Mouse (Mus musculus) heart, adult 9 months (tissue): ENCODE measurements around the gene Epb41l4b.

Source experiments
- DNase-seq, 2 experiments: peaks; one replicate each; pipeline ENCODE4 v3.0.0; 2022; ENCODE audit warnings: low spot score in 2 of 2

Epb41l4b gene

DNA sequence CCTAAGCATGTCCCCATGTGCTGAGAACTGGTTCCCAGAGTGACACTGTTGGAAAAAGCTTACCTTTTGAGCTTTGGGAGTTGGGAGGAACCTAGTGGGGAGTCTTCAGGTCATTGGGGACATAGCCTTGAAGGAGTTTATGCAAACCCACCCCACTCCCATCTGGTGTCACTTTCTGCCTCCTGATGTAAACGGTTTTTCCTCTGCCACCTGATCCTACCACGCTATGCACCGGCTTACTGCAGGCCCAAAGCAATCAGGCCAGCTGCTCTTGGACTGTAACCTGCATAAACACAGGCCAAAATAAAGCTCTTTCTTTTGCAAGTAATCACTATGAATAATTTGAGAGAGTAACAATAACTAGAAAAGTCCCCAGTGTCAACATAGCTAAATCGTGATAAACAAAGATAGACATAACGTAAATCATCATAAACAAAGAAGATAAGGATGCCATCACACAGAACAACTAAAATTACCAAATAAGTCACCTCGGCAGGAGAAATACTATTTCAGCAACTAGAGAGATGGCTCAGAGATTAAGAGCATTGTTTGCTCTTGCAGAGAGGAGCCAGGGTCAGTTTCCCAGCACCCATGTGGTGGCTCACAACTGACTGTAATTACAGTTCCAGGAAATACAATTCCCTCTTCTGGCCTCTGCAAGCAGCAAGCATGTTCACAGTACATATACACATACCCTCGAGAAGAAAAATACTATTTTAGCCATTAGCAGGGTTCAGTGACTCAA, 29.6 kb downstream of the Epb41l4b start:
- DNase-seq = no peak

DNA sequence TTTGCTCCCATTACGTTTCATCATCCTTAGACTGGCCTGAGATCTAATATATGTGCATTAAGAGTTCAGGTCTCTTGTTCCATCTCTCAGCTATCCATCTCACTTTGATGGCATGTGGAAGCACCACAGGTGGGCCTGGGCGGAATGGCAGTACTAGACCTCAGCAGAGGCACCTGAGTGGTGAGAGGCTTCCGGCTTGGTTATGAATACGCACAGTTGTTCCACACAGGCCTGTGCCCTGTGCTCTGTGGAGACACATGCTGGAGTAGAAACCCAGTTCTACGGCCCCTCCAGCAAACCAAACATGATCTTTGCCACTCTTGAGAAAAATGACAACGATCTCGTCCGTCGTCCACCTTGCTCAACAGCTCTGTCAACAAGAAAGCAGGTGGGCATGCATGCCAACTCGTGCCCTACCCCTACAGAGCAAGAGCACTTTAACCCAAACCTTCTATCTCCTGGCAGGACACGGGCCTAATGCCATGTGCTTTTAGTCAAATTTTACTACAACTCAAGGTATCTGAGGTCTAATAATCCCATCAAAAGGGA, 31.2 kb downstream of the Epb41l4b start:
- DNase-seq = no peak

DNA sequence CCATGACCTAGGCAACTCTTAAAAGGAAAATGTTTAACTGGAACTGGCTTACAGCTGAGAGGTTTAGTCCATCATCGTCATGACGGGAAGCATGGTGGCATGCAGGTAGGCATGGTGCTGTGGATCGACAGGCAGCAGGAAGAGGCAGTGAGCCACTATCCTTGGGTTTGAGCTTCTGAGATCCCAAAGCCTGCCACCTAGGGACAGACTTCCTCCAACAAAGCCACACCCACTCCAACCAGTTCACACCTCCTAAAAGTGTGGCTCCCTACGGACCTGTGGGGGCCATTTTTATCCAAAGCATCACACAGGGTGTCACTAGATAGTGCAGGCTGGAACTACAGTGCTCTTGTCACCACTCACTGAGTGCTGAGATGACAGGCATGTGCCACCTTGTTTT, 31.8 kb downstream of the Epb41l4b start:
- DNase-seq = no peak

DNA sequence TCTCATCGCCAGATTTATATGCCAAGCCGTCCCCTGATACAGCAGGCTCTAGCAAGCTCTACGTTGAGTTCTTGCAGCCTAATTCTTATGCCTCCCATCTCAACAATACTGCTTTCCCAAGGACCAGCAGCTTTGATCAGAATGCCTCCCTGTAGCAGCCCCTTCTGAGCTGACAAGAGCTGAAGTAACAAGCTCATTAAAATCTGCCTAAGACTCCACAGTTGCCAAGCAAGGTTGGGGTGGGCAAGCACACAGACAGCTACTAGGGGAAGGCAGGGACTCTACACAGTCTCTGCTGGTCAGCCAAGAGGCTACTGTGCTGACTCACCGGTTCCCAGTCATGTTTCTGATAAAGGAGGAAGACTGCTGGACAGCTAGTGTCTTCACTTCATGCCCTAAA, 33.7 kb downstream of the Epb41l4b start:
- no peak for DNase-seq

DNA sequence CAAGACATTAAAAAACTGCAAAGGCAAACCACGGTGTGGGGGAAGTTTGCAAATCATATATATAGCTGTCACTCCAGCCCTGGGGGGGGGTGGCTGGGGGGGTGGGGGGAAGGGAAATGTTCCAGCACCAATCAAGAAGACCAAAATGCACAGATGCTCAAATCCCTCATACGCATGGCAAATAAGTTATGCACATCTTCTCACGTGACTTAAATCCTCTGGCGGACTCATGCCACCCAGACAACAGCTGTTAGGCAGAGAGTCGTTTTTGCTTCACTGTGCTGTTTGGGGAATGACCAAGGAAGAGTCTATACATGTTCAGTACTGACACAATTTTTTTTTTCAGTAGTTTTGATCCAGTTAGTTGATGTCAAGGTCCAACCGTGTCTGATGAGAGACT, 37.9 kb downstream of the Epb41l4b start:
- no peak for DNase-seq

DNA sequence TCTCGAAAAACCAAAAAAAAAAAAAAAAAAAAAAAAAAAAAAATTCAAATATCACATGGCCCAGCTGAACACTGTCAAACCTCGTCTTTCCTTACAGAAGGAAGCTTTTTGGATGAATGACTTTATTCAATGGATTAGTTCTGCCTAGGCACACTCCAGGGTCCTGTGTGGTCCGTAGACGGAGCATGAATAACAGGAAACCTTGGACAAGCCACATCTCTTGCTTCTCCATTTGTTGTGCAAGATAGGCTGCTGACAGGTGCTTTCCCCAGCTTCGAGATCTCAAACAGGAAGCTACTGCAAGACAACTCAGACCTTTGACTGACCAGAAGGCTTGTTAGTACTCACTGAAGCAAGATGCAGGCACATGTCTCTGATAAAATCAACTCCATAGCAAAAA, 39.4 kb downstream of the Epb41l4b start:
- no peak for DNase-seq

DNA sequence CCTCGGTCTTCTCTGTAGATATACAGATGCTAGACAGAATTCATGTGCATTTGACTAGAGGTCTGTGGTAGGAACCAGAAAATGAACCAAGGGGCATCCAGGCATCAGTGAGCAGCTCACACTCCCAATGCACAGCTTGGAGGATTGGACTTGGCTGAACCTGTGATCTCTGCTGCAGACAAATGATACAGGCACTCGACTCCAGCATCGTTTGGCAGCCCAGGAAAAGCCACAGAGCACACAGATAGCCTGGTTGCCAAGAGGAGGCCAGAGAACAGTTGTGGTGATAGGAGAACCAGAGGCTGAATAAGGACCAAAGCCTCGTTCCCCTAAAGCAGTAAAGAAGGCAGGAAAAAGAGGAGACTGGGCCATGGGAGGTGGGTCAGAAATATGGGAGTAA, 42.1 kb downstream of the Epb41l4b start:
- DNase-seq = no peak

DNA sequence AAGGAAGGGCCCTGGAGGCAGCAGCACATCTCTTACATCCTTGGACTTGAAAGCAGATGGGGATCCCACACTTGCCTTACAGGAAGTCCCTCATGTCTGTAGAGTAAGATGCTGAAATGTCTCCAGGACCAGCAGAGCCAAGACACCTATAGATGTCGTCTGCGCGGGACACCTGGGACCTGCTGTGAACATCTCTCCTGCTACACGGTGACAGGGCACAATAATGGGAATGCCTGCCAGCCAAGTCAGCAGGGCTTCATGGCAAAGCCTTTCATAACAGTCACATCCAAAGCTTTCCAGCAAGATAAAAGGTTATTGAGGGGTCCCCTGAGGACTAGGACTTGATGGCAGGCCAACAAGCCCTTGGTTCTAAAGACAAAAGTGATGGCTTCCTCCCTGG, 45.8 kb downstream of the Epb41l4b start:
- DNase-seq = no peak

DNA sequence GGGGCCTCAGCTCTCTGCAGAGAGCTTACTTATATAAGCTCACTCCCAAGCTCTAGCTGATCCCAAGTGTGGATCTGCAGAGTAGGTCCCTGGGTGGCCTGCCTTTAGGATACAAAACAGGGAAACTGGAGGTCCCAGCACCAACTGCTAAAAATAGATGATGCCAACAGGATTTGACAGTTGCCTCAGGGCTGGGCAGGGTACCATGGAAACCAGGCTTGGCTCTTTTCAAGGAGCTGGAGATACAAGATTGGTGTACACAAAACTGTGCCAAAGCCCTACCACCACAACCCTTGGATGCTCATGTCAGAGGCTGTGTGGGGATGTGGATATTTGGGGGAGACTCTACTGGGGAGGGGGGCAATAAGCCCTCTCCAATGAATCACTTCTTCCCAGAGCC, 47.7 kb downstream of the Epb41l4b start:
- no peak for DNase-seq

DNA sequence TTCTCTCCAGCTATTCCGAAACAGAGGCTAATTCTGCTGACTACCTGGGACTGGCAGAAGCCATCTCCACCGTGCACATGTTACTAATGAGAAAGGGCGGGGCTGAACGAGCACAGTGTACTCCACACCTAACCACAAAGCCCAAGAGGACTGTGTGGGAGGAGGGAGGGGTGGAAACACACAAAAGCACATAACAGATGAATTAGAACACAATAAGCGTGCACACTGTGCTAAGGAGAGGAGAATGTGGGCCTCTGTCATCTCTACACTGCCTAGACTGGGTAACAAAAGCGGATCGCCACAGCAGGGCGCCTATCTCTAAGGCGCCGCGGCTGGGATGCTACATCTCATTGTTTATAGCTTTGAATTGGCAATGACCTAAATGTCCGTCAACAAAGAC, 51.9 kb downstream of the Epb41l4b start:
- no peak for DNase-seq

DNA sequence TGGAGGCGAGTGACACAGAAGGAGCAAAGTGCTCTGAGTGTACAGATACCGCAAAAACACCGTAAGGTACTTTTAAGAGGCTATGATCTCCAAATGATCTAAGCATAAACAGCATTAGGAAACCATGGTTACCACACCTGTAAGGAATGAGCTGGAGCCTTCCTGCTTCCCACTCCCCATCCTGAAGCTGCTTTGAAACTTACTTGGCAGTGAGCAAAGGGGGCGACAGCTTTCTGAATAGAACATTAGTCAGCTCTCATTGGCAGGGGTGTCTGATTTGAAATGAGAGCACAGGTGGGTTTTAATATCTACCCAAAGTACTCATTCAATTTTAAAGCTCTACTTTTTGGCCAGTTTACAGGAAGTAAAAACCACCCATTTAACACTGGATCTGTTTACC, 54.9 kb downstream of the Epb41l4b start:
- no peak for DNase-seq

DNA sequence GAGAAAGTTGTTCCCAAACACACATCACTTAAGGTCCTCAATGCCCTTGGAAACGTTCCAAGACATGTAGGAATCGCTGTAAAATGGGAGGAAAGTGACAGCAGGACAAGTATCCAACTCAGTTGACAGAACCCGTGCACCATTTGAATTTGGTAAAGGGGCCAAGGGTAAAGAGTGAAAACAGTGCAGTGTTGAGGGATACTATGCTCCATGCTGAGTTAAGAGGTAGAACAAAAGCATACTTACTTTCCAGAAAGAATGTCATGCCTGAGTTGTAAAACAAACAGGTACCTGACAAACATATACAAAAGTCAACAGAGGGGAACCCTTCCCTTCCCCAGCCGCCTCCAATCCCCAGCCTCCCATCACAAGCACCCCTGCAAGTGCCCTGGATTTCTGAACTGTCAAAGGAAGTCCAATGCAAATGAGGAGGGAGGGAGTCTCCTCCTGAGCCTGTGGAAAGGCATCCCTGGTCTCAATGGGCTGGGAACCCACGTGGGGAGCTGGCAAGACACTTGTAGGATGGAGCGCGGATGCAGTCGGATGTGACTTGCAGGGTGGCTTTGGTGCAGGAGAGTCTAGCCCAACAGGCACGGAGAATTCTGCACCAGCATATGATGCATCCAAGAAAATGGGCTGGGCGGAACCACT, 57.4 kb downstream of the Epb41l4b start:
- DNase-seq = no peak

DNA sequence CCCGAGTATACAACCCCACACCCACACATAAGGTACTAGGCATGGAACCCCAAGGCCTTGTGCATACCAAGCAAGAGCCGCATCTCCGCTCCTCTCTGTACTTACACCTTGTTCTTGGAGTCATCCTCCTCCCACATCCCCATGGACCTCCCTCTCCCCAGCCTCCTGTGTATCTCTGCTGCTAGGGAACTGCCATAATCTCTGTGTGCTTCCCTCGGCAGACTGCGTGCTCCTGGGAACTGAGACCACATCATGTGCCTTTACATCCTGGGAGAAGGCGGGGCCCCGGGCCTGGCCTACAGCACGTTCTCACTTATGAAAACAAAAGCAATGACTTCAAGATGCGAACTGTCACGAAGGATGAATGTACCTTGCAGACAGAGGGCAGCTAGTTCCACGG, 59.6 kb downstream of the Epb41l4b start:
- no peak for DNase-seq

DNA sequence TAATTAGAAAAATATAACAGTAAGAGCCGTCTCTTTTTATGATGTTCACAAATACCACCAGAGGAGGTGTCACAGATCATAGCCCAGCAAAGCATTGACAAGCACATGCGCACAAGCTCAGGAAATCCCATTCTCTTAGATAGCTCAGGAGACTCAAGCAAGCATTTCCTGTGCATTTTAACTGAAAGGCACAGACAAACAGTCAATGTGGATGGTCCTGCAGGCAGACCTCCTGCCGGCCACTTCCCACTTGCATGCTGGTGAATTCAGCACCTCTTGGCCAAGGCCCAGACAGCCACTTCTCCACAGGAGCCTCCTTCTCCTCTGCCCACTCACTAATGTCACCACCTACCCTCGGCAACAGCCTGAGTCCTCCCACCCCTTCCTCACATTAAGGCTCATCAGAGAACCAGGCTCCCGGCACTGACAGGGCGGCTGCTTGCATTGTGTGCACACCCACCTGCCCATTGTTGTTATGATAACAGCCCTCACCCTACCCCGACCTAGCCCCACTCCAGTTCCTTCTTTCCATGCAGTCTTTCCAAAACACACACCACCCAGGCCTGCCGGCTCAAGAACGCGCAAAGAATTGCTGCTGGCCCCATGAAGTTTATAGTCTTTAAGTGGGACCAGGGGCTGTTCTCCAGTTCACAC, 60.3 kb downstream of the Epb41l4b start:
- DNase-seq = no peak

DNA sequence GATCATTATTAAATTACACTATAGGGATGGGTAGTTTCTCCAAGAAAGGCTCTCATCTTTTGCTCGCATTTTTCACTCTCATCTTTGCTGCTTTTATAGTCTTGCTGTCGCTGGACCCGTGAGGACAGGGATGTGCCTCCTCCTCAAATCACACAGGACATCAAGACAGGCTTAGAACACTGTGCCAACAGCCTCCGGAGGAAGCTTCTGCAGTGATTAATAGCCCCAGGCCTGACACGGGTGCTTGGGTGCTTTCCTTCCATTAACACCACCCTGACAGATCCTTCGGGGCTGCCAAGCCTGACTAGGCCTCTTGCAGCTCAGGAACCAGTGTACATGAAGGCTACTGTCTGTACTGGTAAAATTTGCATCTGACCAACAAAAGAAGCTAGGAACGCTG, 61.8 kb downstream of the Epb41l4b start:
- no peak for DNase-seq

DNA sequence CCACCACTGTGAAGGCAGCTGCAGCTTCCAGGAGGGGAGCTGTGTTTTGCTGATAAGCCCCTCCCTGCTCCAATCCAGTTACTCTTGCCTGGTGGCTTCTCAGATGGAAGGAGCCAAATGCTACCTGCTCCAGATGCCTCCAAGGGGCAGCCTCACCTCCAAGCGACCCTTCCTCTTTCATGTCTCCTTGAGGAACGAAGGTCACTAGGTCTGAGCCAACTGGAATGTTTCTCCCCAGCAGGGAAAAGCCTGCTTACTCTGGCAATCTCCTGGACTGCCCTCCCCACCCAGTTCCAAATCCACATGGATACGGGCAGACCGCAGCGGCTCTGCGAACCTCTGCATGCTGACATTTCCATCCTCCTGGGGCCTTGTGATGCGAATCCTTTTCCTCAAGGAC, 69.4 kb downstream of the Epb41l4b start:
- DNase-seq = no peak

DNA sequence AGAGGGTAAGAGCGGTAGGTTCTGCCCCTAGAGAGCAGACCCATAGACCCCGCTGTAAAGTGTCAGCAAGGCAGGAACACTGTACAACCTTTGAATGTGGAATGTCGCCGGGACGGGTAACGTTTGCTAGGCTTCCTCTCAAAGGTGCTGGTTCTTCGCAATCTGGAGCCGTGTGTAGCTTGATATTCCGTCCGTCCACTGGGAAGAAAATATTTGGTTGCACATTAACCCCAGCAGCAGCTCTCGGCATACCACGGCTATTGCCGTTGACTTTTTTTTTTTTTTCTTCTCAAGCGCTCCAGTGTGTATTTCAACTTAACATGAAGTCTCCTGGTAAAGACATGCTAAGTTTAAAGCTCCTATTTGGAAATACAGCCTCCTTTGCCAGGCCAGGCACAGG, 70.1 kb downstream of the Epb41l4b start:
- no peak for DNase-seq

DNA sequence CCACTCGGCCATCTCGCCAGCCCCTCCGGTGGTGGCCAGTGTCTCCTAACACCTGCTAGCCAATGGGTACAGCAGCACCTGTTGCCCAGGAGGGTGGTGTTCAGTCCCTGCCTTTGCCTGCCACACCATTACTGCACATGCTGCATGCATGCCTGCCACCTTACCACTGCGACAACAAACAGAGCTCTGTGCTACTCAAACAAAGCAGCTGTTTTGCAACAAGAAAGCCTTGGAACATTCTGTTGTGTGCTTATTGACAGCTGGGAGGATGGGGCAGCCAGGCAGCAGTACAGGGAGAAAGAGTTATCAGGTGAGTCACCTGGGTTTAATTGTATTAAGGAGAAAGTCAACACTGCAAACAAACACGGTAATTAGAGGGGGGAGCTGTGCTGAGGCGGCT, 72.6 kb downstream of the Epb41l4b start:
- no peak for DNase-seq

DNA sequence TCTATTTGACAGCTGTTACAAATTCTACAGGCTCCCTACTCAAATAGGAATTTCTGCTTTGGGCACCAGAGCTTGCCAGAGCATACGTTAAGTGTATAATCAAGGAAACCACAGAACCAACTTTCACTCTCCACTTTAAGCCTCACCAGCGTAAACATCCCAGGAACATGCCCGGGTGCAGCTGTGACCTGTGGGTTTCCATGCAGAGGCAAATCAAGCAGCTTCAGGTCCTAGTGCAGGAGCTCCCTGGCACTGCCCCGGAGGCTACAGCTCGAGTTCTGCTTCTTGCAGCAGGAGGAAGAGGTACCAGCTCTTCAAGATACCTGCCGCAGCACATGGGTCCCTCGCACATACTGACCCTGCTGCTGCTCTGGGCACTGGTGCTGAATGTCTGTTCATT, 74.8 kb downstream of the Epb41l4b start:
- DNase-seq = no peak

DNA sequence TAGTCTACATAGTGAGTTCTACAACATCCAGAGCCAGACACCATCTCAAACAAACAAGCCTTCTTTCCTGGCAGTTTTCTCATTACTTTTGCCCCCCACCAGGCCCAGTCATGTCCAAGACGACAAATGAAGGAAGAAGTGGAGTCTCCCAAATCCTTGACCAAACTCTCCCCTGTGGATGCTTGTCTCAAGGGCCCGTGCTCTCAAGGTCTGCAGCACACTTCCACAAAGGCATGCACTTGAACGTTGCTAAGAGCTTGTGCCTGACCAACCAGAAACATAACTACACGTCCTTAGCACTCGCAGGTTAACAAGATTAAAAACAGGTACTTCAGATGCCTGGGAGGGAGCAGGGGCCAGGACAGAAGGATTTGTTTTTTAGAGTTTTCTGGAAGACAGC, 75.4 kb downstream of the Epb41l4b start:
- DNase-seq = no peak

DNA sequence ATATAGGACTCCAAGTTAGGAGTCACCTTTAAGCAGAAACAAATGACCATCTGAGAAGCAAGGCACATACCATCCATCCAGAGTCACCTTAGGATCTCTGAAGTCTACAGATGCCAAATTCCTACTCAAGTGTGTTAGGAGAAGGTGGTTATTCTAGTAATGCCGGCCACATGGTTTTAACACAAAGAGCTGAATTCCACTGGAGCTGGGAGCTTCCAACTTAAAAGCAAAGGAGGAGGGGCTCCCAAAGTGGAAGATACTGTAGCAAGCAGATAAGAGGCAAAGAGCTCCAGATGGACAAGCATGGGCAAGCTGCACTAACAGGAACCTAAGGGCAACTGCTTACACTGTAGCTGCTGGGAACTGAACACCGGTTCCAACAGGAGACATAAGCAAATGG, 76.3 kb downstream of the Epb41l4b start:
- DNase-seq = no peak

DNA sequence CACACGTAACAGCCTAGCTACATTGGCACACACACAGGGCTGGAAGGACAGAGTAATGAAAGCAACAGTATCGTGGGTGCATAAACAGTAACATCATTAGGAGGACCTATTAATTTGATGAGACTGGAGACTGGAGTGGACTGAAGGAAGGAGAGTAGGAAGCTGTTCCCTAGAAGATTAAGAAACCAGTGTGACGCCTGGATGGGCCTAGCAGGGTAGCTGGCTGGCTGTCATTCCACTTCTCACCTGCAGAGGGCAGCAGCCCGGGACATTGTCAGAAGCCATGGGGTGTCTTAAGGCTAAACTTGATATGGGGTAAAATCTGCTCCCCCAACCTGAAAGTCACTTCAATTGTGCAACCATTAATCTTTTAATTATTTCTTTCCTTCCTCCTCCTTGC, 78.0 kb downstream of the Epb41l4b start:
- DNase-seq = peak; percentile 53 to 65

DNA sequence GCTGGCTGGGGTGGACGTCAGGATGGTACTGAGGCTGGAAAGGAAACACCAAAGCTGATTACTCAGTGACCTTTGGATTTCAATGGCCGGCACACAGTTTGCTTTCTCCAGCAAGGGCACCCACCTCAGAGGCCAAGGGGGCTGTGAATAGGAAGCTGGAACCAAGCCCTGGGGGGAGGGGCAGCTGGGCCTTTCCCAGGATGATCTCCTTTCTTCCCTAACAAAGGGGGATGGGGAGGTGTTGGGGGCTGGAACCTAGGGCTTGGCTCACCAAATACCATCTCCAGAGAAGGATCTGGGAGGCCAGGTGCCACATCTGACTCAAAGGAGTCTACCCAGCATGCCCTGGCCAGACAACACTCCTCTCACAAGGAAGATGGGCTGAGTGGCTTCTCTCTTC, 78.4 kb downstream of the Epb41l4b start:
- DNase-seq = no peak
